Mouse (Mus musculus): ENCODE results near the gene Tex2. TPM values are rescaled to one million over a fixed set of nuclear protein-coding genes. Genes with fewer than 3 reads are reported as not detected.
A peak's percentile ranks its signal among the peaks of the same experiment; 100 is the strongest.
"Not testable (repeated sequence)": the region's sequence is repeated elsewhere in the genome, so short reads cannot be mapped to it uniquely, and the experiment has no call there.

Gene Tex2
- 12.6 and 15.1 TPM in 2 replicates for polyA plus RNA-seq (2012; rRNA removed)

- Histone ChIP-seq H3K4me1 (ENCODE audit: control insufficient read depth, insufficient read depth, low read length) (peaks cover 7% of the 10 kb centered on the region), H3K4me3 (replicated peaks; ENCODE audit: extremely low read depth, low read depth, low read length) (peak within 1 kb of the TSS; percentile 94)
- no peak for TF ChIP-seq CTCF (IDR thresholded peaks at IDR 0.05; ENCODE audit: insufficient read depth, low read length)
- no peak for TF ChIP-seq POLR2A (IDR thresholded peaks at IDR 0.05; ENCODE audit: borderline replicate concordance, extremely low read depth, low read depth, low read length)
- WGBS = under 1% methylated on average over 45 of the region's 45 CpGs
- DNase-seq = peak; percentile 93
Observed at GRCm38 (mm10) chr11:106612961-106613637, at the start of gene Tex2. Gene Tex2 (minus strand): TSS chr11:106613423.

DNA sequence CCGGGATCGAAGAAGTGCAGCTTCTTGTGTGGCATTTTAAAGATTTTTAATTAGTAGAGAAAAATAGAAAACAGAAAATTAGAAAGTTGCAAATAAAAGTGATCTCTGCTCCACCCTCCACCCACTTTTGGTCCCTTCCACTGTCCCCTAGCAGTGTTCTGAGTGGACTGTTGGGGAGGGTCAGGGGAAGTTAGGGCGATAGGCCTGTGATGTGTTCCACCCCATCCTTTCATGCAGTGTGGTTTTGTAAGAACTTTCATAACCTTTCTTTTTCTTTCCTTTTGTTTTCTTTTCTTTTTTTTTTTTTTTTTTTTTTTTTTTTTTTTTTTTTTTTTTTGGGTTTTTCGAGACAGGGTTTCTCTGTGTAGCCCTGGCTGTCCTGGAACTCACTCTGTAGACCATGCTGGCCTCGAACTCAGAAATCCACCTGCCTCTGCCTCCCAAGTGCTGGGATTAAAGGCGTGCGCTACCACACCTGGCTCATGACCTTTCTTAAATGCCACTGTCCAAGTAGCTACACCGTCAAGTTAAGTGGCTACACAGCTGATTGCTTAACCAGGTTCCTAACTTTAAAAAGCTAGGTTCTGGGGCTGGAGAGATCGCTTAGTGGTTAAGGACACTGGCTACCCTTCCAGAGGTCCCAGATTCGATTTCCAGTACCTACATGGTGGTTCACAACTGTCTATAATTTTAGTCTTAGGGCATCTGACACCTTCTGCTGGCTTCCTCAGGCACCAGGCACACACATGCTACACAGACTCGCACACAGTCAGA lies 49.6 kb upstream of the Tex2 start:
- TF ChIP-seq CTCF (IDR thresholded peaks at IDR 0.05; ENCODE audit: insufficient read depth, low read length) = no peak
- TF ChIP-seq POLR2A (IDR thresholded peaks at IDR 0.05; ENCODE audit: borderline replicate concordance, extremely low read depth, low read depth, low read length) = no peak
- H3K4me3 ChIP-seq (replicated peaks; ENCODE audit: extremely low read depth, low read depth, low read length) = no peak overlapping the region
- no peak for DNase-seq
- peaks cover 55% of the 10 kb centered on the region for H3K4me1 ChIP-seq (ENCODE audit: control insufficient read depth, insufficient read depth, low read length)
- WGBS = 61% methylated on average over 10 of the region's 11 CpGs

GRCm38 (mm10) chr11:106660453-106661081 lies 47.3 kb upstream of the Tex2 start:
- 41% methylated on average over 13 of the region's 13 CpGs for WGBS
- TF ChIP-seq CTCF (IDR thresholded peaks at IDR 0.05; ENCODE audit: insufficient read depth, low read length) (no peak), POLR2A (IDR thresholded peaks at IDR 0.05; ENCODE audit: borderline replicate concordance, extremely low read depth, low read depth, low read length) (no peak)

GRCm38 (mm10) chr11:106659598-106660295 lies 46.5 kb upstream of the Tex2 start:
- no peak for TF ChIP-seq CTCF (IDR thresholded peaks at IDR 0.05; ENCODE audit: insufficient read depth, low read length)
- TF ChIP-seq POLR2A (IDR thresholded peaks at IDR 0.05; ENCODE audit: borderline replicate concordance, extremely low read depth, low read depth, low read length) = no peak
- WGBS = 18% methylated on average over 15 of the region's 15 CpGs

More at GRCm38 (mm10) chr11:106660453-106661081, 47.3 kb upstream of the Tex2 start:
- Histone ChIP-seq H3K4me1 (ENCODE audit: control insufficient read depth, insufficient read depth, low read length) (peaks cover 45% of the 10 kb centered on the region), H3K4me3 (replicated peaks; ENCODE audit: extremely low read depth, low read depth, low read length) (no peak overlapping the region)
- no peak for DNase-seq

GRCm38 (mm10) chr11:106658051-106658880 lies 45.0 kb upstream of the Tex2 start:
- H3K4me3 ChIP-seq (replicated peaks; ENCODE audit: extremely low read depth, low read depth, low read length) = no peak overlapping the region
- TF ChIP-seq POLR2A (IDR thresholded peaks at IDR 0.05; ENCODE audit: borderline replicate concordance, extremely low read depth, low read depth, low read length) (no peak; the same call in 1 of the 2 replicates), CTCF (IDR thresholded peaks at IDR 0.05; ENCODE audit: insufficient read depth, low read length) (no peak)
- peak; percentile 79 for DNase-seq
- H3K4me1 ChIP-seq (ENCODE audit: control insufficient read depth, insufficient read depth, low read length) = peaks cover 36% of the 10 kb centered on the region
- WGBS = 8% methylated on average over 14 of the region's 14 CpGs

More at GRCm38 (mm10) chr11:106659598-106660295, 46.5 kb upstream of the Tex2 start:
- H3K4me3 ChIP-seq (replicated peaks; ENCODE audit: extremely low read depth, low read depth, low read length) = no peak overlapping the region
- DNase-seq = peak; percentile 58
- H3K4me1 ChIP-seq (ENCODE audit: control insufficient read depth, insufficient read depth, low read length) = peaks cover 42% of the 10 kb centered on the region

DNA sequence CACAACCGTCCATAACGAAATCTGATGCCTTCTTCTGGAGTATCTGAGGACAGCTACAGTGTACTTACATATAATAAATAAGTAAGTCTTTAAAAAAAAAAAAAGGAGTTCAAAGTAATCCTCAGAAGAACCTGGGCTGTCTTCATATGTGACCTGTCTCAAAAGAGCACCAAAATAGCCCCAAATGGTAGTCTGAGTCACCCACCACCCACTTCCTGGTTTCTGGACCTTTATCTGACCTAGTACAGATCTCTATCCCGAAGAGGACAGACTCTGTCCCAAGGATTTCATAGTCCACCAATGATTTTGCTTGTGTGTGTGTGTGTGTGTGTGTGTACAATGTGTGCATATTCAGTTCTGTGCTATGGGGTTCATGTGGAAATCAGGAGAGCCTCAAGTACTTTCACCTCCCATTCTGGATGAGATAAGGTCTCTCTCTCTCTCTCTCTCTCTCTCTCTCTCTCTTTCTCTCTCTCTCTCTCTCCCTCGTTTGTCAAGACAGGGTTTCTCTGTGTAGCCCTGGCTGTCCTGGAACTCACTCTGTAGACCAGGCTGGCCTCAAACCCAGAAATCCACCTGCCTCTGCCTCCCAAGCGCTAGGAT lies 43.8 kb upstream of the Tex2 start:
- H3K4me1 ChIP-seq (ENCODE audit: control insufficient read depth, insufficient read depth, low read length) = peaks cover 34% of the 10 kb centered on the region
- not testable (repeated sequence) for H3K4me3 ChIP-seq (replicated peaks; ENCODE audit: extremely low read depth, low read depth, low read length); DNase-seq
- 66% methylated on average over 5 of the region's 5 CpGs for WGBS

GRCm38 (mm10) chr11:106648347-106648746 lies 35.1 kb upstream of the Tex2 start:
- peak; percentile 78 for DNase-seq
- 12% methylated on average over 13 of the region's 13 CpGs for WGBS
- Histone ChIP-seq H3K4me1 (ENCODE audit: control insufficient read depth, insufficient read depth, low read length) (0 out of 2 replicates have a peak, but pooled peaks cover 2% of the 10 kb centered on the region), H3K4me3 (replicated peaks; ENCODE audit: extremely low read depth, low read depth, low read length) (no peak overlapping the region)
- no peak for TF ChIP-seq POLR2A (IDR thresholded peaks at IDR 0.05; ENCODE audit: borderline replicate concordance, extremely low read depth, low read depth, low read length)
- TF ChIP-seq CTCF (IDR thresholded peaks at IDR 0.05; ENCODE audit: insufficient read depth, low read length) = peak; percentile 90

DNA sequence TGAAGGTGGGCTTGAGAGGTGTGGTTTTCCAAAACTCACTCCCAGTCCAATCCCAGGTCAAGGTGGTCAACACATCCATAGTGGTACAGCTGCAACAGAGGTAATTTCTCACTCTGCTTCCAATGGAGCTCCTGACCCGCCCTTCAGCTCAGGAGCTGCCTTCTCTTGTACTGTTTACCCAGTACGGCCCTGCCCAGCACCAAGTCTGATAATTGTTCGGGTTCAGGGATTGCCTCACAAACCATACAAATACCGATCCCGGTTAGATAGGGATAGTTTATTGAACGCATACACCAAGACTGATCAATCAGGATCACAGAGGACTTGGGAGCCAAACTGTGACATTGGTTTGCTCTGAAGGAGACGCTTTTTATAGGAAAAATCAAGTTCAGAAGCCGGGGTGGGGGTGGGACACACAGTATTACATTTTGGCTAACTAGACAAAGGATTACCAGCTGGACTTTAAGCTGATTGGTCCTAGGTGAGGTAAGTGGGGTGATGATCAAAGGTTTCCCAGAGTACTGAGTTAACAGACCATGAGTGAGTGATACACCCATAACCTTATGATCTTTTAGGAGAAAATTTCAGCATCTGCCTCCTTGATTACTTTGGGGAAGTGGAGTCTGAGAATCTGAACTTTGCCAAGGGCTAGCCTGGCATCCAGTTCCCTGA lies 29.9 kb upstream of the Tex2 start:
- Histone ChIP-seq H3K4me3 (replicated peaks; ENCODE audit: extremely low read depth, low read depth, low read length) (no peak overlapping the region), H3K4me1 (ENCODE audit: control insufficient read depth, insufficient read depth, low read length) (peaks cover 3% of the 10 kb centered on the region; the same call in 1 of the 2 replicates)
- DNase-seq = no peak
- TF ChIP-seq CTCF (IDR thresholded peaks at IDR 0.05; ENCODE audit: insufficient read depth, low read length) (no peak), POLR2A (IDR thresholded peaks at IDR 0.05; ENCODE audit: borderline replicate concordance, extremely low read depth, low read depth, low read length) (no peak)
- 78% methylated on average over 8 of the region's 8 CpGs for WGBS

All from lung, adult 2 months (tissue).